Mouse (Mus musculus) myocyte (in vitro differentiated cells): ENCODE measurements around the gene Trim68.

Experiments
- E2F4 ChIP-seq: IDR thresholded peaks from one replicate; pipeline ENCODE4 v1.6.1; 2011; ENCODE audit warnings: mild to moderate bottlenecking, control low read depth, moderate library complexity; ENCODE audit not compliant: insufficient read depth
- MYOD1 ChIP-seq, 3 experiments: IDR thresholded peaks; one replicate each; pipeline ENCODE4 v1.6.1; 2011; ENCODE audit warnings: control low read depth in 2 of 3, low read depth in 2 of 3, mild to moderate bottlenecking in 2 of 3, moderate library complexity in 1 of 3; ENCODE audit not compliant: insufficient read length in 2 of 3, control insufficient read depth in 1 of 3
- POLR2A ChIP-seq: IDR thresholded peaks from one replicate; pipeline ENCODE4 v1.6.1; 2011; ENCODE audit warnings: low read depth, mild to moderate bottlenecking, control low read depth, moderate library complexity; ENCODE audit not compliant: insufficient read length

GRCm38 (mm10) chr7:102686944-102687501 is at the start of gene Trim68:
- TF ChIP-seq E2F4, result no peak
- peak; percentile 66 for TF ChIP-seq POLR2A
- peak in 1 of 3 experiments; percentile 11 for TF ChIP-seq MYOD1 (IDR thresholded peaks at IDR 0.05; ENCODE audit: control insufficient read depth in 1 of 3, insufficient read length in 2 of 3, low read depth in 2 of 3)
